Mouse (Mus musculus) testis, postnatal 14 days (tissue): Measurements from ENCODE around the gene Alms1.
"Not testable (repeated sequence)": the region's sequence is repeated elsewhere in the genome, so short reads cannot be mapped to it uniquely, and the experiment has no call there.

Experiments
- DNase-seq: peaks from one replicate; pipeline ENCODE4 v3.0.0; 2021; ENCODE audit warnings: low spot score

Gene Alms1

DNA sequence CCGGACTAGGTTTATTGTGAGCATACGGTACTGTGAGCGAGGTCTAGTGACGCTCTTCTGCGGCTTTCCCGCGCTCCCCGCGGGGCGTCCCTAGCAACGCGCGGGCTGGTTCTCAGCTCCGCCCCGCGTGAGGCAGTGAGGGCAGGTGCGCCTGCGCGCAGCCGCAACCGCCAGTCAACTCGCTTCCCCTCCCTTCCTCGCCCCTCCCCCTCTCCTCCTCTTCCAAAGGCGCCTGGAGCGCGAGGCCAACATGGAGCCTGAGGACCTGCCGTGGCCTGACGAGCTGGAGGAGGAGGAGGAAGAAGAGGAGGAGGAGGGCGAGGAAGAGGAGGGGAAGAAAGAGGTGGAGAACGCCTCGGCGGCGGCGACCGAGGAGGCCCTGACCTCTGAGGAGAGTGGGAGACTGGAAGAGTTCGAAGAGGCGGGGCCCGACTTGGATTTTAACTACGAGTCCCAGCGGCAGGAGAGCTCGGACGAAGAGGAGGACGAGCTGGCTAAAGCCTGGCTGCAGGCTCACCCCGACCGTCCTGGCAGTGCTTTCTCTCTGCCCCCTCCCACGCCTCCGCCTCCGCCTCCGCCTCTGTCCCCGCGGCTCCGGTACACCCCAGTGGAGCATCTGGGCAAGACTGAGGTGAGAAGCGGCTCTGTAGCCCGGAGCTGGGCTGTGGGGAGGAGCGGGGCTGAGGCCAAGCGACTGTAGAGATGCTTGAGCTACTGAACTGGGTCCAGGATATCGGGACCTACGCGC is at the start of gene Alms1:
Alms1 (plus strand) TSS at position 136 of the 748 bp plus-strand sequence.
- DNase-seq, result peak; percentile 97

- no peak for DNase-seq
Measured at GRCm38 (mm10) chr6:85543351-85544175, 43.8 kb upstream of the Alms1 start.

- no peak for DNase-seq
Measured at GRCm38 (mm10) chr6:85544251-85544881, 43.0 kb upstream of the Alms1 start.

GRCm38 (mm10) chr6:85547642-85548041 is 39.7 kb upstream of the Alms1 start:
- DNase-seq, result no peak

DNA sequence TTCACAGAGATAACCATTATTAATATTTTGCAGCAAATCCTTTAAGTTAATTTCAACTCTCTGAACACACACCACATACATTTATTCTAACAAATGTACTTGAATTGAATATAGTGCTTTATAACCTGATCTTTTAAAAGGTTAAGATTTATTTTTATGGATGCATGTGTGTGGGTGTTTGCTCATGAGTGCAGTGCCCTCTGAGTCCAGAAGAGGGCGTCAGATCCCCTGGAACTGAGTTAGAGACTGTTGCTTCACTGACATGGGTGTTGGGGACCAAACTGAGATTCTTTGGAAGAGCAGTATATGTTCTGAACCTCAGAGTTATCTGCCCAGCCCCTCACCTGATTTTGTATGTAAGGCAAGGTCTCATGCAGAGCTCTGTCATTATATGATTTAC is 25.0 kb upstream of the Alms1 start:
- no peak for DNase-seq

GRCm38 (mm10) chr6:85572816-85573215 is 14.5 kb upstream of the Alms1 start:
- DNase-seq, result no peak

DNA sequence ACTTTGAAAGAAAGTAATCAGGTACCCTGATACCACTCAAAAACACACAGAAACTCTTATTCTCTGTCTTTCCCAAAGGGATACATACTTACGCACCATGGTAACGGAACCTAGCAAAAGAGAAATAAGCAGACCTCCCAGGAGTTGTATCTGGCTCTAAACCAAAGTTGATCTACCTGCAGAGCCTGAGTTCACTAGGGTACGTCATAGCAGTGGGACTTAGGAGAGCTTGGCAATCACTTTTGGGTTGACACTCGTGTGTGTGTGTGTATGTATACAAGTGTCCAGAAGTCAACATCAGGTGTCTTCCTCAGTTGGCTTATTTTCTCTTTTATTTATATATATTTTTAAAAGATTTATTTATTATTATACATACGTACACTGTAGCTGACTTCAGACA is 5.6 kb upstream of the Alms1 start:
- DNase-seq, result no peak

DNA sequence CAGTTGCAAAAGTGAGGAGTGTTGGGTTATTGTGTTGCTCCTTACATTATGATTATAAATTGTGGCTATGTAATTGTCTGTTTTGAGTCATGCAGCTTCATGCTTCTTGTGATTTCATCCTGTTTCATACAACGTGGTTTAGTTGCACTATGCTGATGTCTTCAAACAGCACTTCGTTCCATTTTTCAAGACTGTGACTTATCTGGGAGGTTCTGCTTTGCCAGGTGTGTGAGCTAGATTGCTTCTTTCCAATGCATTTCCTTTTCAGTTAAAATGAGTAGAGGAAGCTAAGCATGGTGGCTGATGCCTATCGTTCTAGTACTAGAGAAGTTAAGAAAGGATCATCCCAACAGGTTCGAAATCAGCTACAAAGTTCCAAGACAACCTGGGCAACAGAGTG is 2.7 kb upstream of the Alms1 start:
- DNase-seq, result no peak

DNA sequence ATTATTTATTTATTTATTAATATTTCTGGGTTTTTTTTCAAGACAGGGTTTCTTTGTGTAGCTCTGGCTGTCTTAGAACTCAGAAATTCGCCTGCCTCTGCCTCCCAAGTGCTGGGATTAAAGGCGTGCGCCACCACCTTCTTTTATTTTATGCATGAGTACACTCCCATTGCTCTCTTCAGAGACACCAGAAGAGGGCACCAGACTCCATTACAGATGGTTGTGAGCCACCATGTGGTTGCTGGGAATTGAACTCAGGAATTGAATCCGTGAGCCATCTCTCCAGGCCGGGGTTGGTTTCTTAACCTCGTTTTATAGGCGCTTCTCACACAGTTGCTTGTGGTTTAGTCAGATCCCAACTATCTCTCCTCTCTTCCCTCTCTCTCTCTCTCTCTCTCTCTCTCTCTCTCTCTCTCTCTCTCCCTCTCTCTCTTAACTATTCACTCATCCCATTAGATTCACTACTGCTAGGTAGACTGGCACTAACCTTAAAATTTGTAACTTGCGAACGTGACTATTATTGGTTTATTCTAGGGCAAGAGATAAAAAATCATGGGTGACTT is 445 bp upstream of the Alms1 start:
- peak; percentile 42 for DNase-seq

DNA sequence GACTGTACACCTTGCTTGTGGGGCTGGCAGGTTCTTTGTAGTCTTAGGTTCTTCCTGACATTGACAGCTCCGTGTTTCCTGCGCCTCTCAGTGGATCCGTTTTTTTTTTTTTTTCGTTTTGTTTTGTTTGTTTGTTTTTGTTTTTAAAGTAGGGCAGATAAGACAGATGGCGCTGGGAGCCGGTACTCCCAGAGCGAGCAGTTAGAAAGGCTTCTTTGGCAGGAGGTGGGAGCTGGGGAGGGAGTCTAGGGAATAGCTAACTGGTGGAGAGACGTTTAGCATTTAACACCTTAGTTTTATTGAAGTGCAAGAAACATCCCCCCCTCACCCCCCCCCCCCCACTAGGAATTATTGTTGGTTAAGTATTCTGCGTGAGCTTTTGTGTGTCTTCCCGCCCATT is 833 bp downstream of the Alms1 start:
- no peak for DNase-seq

DNA sequence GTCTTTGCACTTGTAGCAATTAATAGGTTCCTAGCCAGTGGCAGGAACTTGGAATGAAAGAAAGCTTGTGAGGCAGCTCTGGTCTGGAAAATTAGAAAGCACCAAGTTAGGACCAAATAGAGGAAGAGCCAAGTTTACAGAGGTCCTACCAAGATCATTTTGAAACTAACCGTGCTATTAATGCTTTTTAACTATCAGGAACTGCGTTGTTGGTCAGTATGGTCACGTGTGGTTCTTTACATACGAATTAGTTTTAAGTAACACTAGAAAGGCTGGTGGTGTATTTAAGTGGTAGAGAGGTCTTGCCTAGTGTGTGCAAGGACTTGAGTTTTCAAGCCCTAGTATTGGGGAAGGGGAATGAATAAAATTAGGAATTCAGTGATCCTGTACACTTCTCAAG is 1.2 kb downstream of the Alms1 start:
- DNase-seq, result no peak

DNA sequence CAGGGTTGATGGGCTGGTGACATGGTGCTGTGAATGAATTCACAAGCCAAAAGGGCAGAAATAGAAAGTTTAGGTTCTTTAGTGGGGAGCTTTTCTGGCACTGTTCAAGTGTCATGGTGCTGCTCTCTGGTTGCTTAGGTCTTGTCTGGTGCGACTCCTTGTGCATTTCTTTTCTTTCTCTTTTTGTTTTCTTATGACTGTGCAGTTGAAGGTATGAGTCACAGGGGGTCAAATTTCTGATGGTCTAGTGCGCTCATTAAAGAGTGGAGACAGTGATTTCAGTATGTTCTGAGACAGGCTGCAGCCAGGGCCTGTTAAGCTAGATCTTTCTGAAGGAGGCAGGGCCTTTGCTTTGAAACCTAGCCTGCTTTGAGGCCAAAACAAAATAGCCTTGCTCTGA is 2.8 kb downstream of the Alms1 start:
- no peak for DNase-seq

DNA sequence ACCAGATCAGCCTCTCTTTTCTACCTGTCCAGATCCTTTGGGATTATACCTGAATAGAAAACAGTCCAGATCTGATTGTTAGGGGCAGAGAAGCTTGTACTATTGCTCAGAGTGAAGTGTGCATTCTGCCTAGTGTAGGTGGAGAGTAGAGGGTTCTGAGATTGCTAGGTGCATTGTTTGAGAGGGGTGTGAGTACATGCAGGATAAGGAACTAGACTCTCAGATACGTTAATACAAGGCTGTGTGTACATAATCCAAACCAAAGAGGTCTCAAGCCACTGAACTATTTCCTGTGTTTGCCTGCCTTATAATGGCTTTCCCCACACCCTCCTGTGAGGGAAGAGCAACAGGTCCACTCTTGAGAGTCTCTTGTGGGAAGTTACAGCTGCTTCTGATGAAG is 12.0 kb downstream of the Alms1 start:
- no peak for DNase-seq

DNA sequence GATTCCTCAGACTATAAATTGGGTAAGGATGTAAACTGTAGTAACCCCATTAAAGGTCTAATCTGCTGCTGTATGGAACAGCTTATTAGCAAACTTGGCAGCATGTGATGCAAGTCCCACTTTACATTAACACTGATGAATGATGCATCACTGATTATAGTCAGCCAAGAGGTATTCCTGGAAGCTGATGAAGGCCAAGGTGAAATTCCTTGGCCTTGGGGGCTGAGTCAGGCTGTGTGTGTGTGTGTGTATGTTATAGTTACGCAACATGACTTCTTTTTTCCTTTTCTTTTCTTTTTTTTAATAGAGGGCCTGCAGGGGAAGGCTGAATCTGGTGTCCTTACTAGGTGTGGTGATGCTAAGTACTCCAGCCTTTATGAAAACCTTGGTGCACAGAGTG is 23.2 kb downstream of the Alms1 start:
- DNase-seq, result no peak

DNA sequence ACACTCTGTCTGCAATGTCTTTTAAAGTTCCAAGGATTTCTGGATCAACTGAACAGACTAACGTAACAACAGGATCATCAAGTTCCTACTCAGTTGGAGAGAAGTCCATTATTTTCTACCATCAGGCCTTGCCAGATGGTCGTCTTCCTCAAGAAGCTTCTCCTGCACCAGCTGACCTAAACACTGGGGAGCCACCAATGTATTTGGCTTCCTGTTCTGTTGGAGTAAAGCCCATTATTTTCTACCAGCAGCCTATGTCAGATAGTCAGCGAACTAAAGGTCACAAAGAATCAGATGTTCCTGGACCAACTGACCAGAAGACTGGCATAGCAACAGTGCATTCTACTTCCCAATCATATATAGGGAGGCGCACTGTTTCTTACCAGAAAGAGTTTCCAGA is 33.5 kb downstream of the Alms1 start:
- no peak for DNase-seq

- DNase-seq, result no peak
Measured at GRCm38 (mm10) chr6:85621600-85621999, 34.3 kb downstream of the Alms1 start.

DNA sequence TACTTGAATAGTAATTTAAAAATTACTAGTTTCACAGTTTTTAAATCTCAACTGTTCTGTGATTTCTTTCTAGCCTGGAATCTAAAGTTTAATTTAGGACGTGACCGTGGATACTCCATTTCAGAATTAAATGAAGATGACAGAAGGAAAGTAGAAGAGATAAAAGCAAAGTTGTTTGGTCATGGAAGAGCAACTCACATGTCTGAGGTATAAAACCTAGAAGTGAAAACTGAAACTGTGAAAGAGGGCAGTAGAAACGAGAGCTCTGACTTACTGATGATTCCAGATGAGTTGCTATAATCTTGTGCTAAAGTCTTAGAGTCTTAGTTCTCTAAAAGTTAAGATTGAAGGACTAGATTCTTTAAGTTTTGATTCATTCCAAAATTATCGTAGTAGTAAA is 37.2 kb downstream of the Alms1 start:
- no peak for DNase-seq

GRCm38 (mm10) chr6:85633165-85633564 is 45.8 kb downstream of the Alms1 start:
- no peak for DNase-seq

GRCm38 (mm10) chr6:85653244-85653643 is 65.9 kb downstream of the Alms1 start:
- DNase-seq, result no peak

DNA sequence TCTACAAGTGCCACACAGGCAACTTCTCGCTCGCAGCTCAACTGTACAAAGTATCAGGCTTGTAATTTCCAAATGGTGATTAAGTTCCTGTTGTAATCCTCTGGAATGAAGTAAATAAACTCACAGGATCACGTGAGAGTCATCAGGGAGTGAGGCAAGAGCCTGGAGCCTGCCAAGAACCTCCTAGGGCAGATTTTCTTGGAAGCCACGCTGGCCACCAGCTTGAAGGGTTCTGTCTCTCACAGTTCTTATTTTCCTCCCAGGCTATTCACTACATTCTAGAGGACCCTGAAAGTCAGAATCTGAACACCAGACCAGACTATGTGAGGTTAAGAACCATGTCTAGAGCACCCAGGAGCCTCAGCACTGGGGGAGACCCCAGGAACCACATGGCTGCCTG is 114.6 kb downstream of the Alms1 start:
- not testable (repeated sequence) for DNase-seq

DNA sequence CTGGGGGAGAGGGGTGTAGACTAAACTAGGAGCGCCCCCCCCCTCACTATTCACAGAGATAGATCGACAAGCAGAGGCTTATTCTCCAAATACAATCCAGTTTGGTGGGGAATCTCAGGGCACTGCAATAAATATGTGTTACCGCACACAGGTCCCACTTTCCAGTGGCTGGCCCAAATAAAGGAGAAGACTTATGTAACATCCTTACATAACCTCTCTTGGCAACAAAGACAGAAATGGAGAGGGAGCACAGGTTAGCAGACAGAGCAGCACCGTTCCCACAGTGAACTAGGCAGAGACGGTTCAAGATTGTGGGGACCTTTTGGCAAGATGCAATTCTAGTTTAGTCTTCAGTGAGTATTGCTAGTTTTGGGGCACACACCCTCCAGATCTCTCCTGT is 121.9 kb downstream of the Alms1 start:
- DNase-seq, result not testable (repeated sequence)

- not testable (repeated sequence) for DNase-seq
Measured at GRCm38 (mm10) chr6:85709607-85710006, 122.3 kb downstream of the Alms1 start.

GRCm38 (mm10) chr6:85713105-85713504 is 125.8 kb downstream of the Alms1 start, which contains the start of gene Nat8f7:
Gene Nat8f7, minus strand, starts transcription at chr6:85713205.
- not testable (repeated sequence) for DNase-seq
